Mouse (Mus musculus) lung, postnatal 0 days (tissue): Measurements from ENCODE around the gene Cnot10. TPM values are rescaled to one million over a fixed set of nuclear protein-coding genes. Genes with fewer than 3 reads are reported as not detected.

Experiments used
- ATAC-seq: fragments of 200-750 bp; cut with Nextera tagmentation; 2 replicates; pipeline ENCODE4 v1.8.0; 2017; ENCODE audit warnings: moderate library complexity
- DNase-seq: peaks from one replicate; pipeline ENCODE4 v3.0.0-alpha.2; 2016; ENCODE audit warnings: low spot score
- H3K27ac ChIP-seq: fragments of 300-500 bp; sonication (generic); 2 replicates; pipeline ENCODE4 v1.5.1; 2014; ENCODE audit warnings: antibody characterized with exemption, mild to moderate bottlenecking, low read length, mixed read lengths
- H3K27me3 ChIP-seq: fragments of 300-500 bp; sonication (generic); replicated peaks from 2 replicates; pipeline ENCODE4 v1.6.1; 2014; ENCODE audit warnings: low read length, mixed read lengths; ENCODE audit not compliant: insufficient read depth
- H3K36me3 ChIP-seq: fragments of 300-500 bp; sonication (generic); 2 replicates; pipeline ENCODE4 v1.6.1; 2014; ENCODE audit warnings: low read length, mixed read lengths; ENCODE audit not compliant: insufficient read depth
- H3K4me1 ChIP-seq: fragments of 300-500 bp; sonication (generic); 2 replicates; pipeline ENCODE4 v1.6.1; 2014; ENCODE audit warnings: antibody characterized with exemption, low read depth, low read length, mixed read lengths; ENCODE audit not compliant: insufficient read depth
- H3K4me2 ChIP-seq: fragments of 300-500 bp; sonication (generic); replicated peaks from 2 replicates; pipeline ENCODE4 v1.6.1; 2014; ENCODE audit warnings: low read depth, mild to moderate bottlenecking, low read length, moderate library complexity, mixed read lengths
- H3K4me3 ChIP-seq: fragments of 300-500 bp; sonication (generic); 2 replicates; pipeline ENCODE4 v1.5.1; 2014; ENCODE audit warnings: low read depth, low read length
- H3K9ac ChIP-seq: fragments of 300-500 bp; sonication (generic); replicated peaks from 2 replicates; pipeline ENCODE4 v1.6.1; 2014; ENCODE audit warnings: low read depth, mild to moderate bottlenecking
- H3K9me3 ChIP-seq: fragments of 300-500 bp; sonication (generic); 2 replicates; pipeline ENCODE4 v1.6.1; 2016; ENCODE audit warnings: low read length, mixed read lengths
- CTCF ChIP-seq: IDR thresholded peaks from 2 replicates; pipeline ENCODE4 v1.5.1; 2016; ENCODE audit warnings: antibody characterized with exemption, mild to moderate bottlenecking
- EP300 ChIP-seq: IDR thresholded peaks from 2 replicates; pipeline ENCODE4 v1.6.1; 2016; ENCODE audit warnings: antibody characterized with exemption, mild to moderate bottlenecking, control low read depth
- WGBS: fragments of 180-500 bp; shearing (Covaris S2); extraction: QIAGEN DNeasy Blood & Tissue Kit; methylation state at CpG from one replicate; pipeline ENCODE4 v1.1.7; 2014; 5-methylcytosine and 5-hydroxymethylcytosine counted together
- polyA plus RNA-seq: library from polyadenylated mRNA; unstranded; fragments of >200 nt; fragmentation: Nextera tagmentation; extraction: Ambion mirVana; gene quantifications from 2 replicates; pipeline ENCODE4 v1.2.1, GENCODE M21; 2015

Gene Cnot10
- polyA plus RNA-seq, 1 experiment from 2014 or later = 30.8 TPM

DNA sequence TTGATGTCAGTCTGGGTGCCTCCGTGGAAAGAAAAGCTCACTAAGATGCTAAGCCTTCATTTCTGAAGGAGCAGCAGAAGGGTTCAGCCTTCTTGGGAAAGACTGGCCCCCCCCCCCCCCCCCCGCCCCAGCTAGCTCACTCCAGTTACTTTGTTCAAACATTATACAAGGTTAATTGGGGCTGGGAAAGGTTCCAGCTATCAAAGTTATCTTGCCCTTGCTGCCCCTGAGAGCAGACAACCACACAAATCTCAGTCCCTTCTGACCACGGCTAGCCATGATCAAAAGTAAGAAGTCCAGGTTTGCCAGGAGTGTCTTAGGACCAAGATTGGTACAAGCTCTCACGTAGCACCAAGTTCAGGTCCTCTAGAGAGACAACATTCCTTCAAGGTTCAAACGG, 29.0 kb upstream of the Cnot10 start:
- DNase-seq (peak; percentile 9), ATAC-seq (no peak)
- WGBS = 60% methylated on average over 4 of the region's 5 CpGs
- H3K4me1 ChIP-seq = no peaks in the 10 kb centered on the region; the same call in 1 of the 2 replicates
- no peaks in the 10 kb centered on the region for H3K27me3 ChIP-seq
- no peak overlapping the region for H3K27ac ChIP-seq
- no peak for TF ChIP-seq CTCF
- no peak for TF ChIP-seq EP300
- no peak overlapping the region for H3K4me3 ChIP-seq
- no peak overlapping the region for H3K4me2 ChIP-seq
- H3K36me3 ChIP-seq = no peaks in the 10 kb centered on the region
- no peaks in the 10 kb centered on the region for H3K9me3 ChIP-seq
- no peak overlapping the region for H3K9ac ChIP-seq

DNA sequence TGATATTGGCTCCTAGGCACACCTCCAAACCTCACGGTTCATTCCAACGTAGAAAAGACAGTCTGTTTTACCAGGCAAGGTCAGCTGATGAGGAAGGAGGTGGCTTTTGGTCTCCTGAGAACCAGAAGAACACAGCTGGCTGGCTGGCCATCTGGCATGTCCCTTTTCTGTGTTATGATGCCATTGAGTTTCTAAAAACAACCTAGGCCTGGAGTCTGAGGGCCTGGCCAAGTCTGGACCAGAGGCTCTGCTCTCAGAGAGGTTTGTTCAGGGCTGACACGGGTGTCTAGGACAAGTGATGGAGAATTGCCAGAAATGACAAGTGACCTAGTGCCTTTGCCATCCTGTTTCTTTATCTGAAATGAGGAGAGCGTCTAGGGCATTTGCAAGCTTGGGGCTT, 28.1 kb upstream of the Cnot10 start:
- Histone ChIP-seq H3K9ac (no peak overlapping the region), H3K27ac (no peak overlapping the region), H3K36me3 (no peaks in the 10 kb centered on the region), H3K4me3 (no peak overlapping the region), H3K27me3 (no peaks in the 10 kb centered on the region), H3K9me3 (no peaks in the 10 kb centered on the region), H3K4me1 (no peaks in the 10 kb centered on the region; the same call in 1 of the 2 replicates), H3K4me2 (no peak overlapping the region)
- DNase-seq (no peak), ATAC-seq (no peak)
- TF ChIP-seq CTCF (no peak), EP300 (no peak)
- WGBS = 59% methylated on average over 4 of the region's 4 CpGs

DNA sequence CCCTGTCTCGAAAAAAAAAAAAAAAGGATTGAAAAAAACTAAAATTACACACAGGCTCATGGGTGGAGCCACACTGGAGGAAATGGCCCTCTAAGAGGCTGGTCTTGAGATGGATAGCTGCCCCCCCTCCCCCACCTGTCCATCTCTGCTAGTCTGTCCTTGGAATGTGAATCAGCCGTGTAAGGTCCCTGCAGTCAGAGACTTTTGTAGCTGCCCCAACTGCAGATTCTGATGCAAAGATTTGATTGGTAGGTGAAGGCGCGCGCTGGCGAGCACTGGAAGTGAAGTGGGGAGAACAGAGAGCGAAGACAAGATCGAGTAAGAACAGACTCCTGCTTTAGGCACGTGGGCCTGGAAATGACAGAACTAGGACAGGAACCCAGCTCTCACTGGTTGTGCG, 26.9 kb upstream of the Cnot10 start:
- 76% methylated on average over 10 of the region's 10 CpGs for WGBS
- no peak overlapping the region for H3K27ac ChIP-seq

DNA sequence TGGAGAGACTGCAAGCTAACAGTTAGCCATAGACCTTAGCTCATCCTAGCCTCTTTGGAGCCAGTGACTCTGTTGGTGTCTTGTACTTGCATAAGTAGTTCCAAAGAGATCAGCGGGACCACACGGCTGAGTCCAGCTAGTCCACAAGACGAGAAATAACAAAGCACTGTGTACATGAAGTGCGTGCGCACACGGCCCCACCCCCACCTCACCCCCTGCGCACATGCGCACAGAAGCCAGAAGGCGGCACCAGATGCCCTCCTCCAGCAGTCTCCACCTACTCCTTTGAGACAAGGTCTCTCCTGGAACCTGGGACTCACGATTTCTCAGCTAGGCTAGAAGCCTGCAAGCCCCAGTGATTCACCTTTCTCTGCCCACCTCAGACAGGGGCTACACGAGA, 23.8 kb upstream of the Cnot10 start:
- TF ChIP-seq EP300 (no peak), CTCF (no peak)
- DNase-seq (no peak), ATAC-seq (no peak)
- Histone ChIP-seq H3K27me3 (no peaks in the 10 kb centered on the region), H3K4me3 (no peak overlapping the region), H3K27ac (no peak overlapping the region), H3K4me2 (no peak overlapping the region), H3K9ac (no peak overlapping the region), H3K9me3 (no peaks in the 10 kb centered on the region), H3K4me1 (no peaks in the 10 kb centered on the region), H3K36me3 (no peaks in the 10 kb centered on the region)
- WGBS = 82% methylated on average over 11 of the region's 11 CpGs

More for the DNA sequence above, 26.9 kb upstream of the Cnot10 start:
- Histone ChIP-seq H3K4me2 (no peak overlapping the region), H3K9ac (no peak overlapping the region), H3K27me3 (no peaks in the 10 kb centered on the region), H3K4me1 (no peaks in the 10 kb centered on the region), H3K4me3 (no peak overlapping the region), H3K36me3 (no peaks in the 10 kb centered on the region), H3K9me3 (no peaks in the 10 kb centered on the region)
- no peak for ATAC-seq
- no peak for DNase-seq
- TF ChIP-seq CTCF (no peak), EP300 (no peak)

DNA sequence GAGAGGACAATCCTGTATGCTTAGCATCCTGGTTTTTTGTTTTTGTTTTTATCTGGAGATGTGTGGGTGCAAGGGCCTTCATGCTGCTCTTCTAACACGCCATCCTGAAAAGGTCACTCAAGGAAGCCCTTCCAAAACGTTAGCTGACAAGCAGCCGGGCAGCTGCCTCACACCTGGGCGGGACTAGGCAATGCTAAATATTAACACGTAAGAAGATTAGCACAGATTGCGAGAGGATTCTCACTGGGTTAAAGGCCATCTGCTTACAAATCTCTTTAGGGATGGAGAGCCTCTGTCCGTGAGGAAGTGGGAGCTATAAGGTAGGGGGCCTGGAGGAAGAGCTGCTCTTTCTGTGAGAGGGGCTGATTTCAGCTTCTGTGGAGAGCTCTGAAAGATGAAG, 22.0 kb upstream of the Cnot10 start:
- TF ChIP-seq CTCF (no peak), EP300 (no peak)
- Histone ChIP-seq H3K27me3 (no peaks in the 10 kb centered on the region), H3K27ac (no peak overlapping the region), H3K9me3 (no peaks in the 10 kb centered on the region), H3K9ac (no peak overlapping the region), H3K36me3 (no peaks in the 10 kb centered on the region), H3K4me3 (no peak overlapping the region), H3K4me1 (no peaks in the 10 kb centered on the region), H3K4me2 (no peak overlapping the region)
- DNase-seq (no peak), ATAC-seq (no peak)
- WGBS = 29% methylated on average over 7 of the region's 7 CpGs

DNA sequence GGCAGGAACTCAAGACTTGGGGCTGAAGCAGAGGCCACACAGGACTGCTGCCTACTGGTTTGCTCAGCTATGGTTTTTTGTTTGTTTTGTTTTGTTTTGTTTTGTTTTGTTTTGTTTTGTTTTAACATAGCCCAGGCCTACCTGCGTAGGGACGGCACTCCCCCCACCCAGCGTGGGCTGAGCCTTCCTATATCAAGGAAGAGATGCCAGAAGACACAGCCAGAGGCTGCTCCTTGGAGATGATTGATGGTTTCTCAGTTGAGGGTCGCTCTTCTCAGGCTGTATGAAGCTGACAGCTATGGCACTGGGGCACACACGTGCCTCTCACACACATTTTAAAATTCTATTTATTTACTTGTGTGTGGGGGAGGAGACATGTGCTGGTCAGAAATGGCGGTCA, 21.0 kb upstream of the Cnot10 start:
- H3K9ac ChIP-seq = no peak overlapping the region
- no peak overlapping the region for H3K27ac ChIP-seq
- H3K4me3 ChIP-seq = no peak overlapping the region
- no peaks in the 10 kb centered on the region for H3K27me3 ChIP-seq
- no peaks in the 10 kb centered on the region for H3K9me3 ChIP-seq
- WGBS = 41% methylated on average over 6 of the region's 6 CpGs
- no peak overlapping the region for H3K4me2 ChIP-seq
- H3K36me3 ChIP-seq = no peaks in the 10 kb centered on the region
- no peak for DNase-seq
- H3K4me1 ChIP-seq = no peaks in the 10 kb centered on the region
- no peak for ATAC-seq
- TF ChIP-seq EP300 = no peak
- no peak for TF ChIP-seq CTCF

DNA sequence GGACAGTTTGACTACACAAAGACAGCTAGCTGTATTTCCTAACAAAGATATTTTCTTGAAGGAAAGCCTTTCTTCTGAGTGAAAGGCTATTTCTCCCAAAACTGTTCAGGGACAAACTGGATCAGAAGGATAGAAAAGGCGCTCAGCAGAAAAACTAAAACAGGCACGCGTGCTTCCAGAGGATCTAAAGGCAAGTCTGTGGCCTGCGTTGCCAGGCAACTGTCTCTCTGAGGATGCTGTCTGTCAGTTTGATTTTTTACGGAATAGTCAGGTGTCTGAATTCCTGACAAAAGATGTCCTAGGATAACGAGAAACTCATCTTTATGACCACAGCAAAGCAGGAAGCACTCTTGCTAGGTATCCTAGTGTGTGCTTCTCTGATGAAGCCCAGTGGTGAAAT, 20.5 kb upstream of the Cnot10 start:
- Histone ChIP-seq H3K9ac (no peak overlapping the region), H3K9me3 (no peaks in the 10 kb centered on the region), H3K27me3 (no peaks in the 10 kb centered on the region), H3K4me2 (no peak overlapping the region), H3K4me1 (no peaks in the 10 kb centered on the region), H3K4me3 (no peak overlapping the region), H3K27ac (no peak overlapping the region), H3K36me3 (no peaks in the 10 kb centered on the region)
- ATAC-seq (no peak), DNase-seq (no peak)
- TF ChIP-seq CTCF = no peak
- no peak for TF ChIP-seq EP300
- WGBS = 85% methylated on average over 6 of the region's 6 CpGs
